Mouse (Mus musculus): Measurements from ENCODE around the gene Kcnj10. TPM values are rescaled to one million over a fixed set of nuclear protein-coding genes. Genes with fewer than 3 reads are reported as not detected.
A peak's percentile ranks its signal among the peaks of the same experiment; 100 is the strongest.

The Kcnj10 gene
- not detected in 3 replicates for total RNA-seq (2017)

GRCm38 (mm10) chr1:172340729-172341321 is at the start of gene Kcnj10:
TSS of gene Kcnj10 (plus strand) at chr1:172341210.
- ATAC-seq (replicated peaks; ENCODE audit: insufficient number of reproducible peaks, low FRiP score, low TSS enrichment, poor library complexity, severe bottlenecking), result peak; percentile 63

DNA sequence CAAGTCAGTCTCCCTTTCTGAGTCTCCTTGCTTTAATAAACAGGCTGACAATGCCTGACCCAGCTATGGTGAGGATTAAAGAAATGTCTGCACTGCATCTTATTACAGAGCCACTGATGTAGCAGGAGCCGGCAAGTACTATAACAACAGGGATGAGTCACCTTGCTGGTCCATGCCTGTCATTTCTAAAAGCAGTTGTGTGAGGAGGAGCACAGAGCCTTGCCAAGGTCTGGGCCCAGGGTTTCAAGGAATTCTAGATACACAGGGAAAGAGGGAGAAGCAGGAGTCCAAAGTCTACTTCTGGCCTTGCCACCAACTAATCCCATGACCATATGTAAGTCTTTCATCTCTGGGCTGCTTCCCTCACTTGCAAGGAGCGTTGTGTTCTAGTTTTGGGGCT is 48.1 kb upstream of the Kcnj10 start:
- no peak for ATAC-seq (replicated peaks; ENCODE audit: insufficient number of reproducible peaks, low FRiP score, low TSS enrichment, poor library complexity, severe bottlenecking)

DNA sequence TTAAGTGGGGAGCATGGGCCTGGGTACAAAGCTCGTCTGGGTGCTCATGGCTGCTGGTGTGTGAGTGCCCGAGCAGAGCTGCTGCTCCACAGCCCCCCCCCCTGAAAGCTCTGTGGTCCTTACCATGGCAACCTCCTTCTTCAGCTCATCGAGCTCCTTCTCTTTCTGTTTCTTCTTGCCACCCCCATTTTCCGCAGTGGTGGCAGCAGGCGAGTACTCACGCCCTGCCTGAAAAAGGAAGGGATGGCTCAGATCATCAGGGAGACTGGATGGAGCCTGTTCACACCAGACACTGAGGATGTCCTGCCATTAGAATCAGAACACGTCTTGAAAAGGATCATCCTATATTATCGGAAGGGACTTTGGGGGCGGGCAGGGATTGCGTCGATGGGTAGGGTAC is 47.6 kb upstream of the Kcnj10 start:
- ATAC-seq (replicated peaks; ENCODE audit: insufficient number of reproducible peaks, low FRiP score, low TSS enrichment, poor library complexity, severe bottlenecking), result no peak

GRCm38 (mm10) chr1:172295751-172296197 is 45.2 kb upstream of the Kcnj10 start:
- no peak for ATAC-seq (replicated peaks; ENCODE audit: insufficient number of reproducible peaks, low FRiP score, low TSS enrichment, poor library complexity, severe bottlenecking)

DNA sequence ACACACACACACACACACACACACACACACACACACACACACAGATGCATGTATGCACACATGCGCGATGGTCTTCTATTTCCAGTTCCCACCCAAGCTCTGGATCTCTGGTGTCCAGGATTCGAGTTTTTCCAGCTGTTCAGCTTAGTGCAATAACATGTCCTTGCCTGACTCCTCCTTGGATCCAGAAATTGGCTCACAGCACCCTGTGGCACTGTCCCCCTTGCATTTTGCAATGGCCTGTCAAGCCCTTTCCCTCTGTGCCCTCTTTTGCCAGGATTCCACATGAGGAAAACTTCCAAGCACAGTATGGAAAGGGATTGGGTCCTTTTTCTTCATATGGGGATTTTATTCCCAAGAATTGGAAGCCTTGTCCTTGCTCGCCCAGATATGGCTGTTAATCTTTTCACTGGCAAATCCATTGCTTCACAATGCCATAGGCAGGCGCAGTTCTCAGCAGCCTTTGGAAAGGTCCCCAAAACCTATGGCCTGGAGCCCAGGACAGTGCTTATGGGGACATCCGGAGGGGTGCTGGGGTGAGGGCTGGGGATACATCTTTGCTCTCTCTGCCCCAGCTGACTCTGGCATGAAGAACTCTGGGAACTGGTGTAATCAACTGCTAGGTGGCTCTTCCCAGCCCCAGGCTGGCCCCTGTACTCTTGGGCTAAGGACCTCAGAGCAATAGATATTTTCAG is 44.0 kb upstream of the Kcnj10 start:
- ATAC-seq (replicated peaks; ENCODE audit: insufficient number of reproducible peaks, low FRiP score, low TSS enrichment, poor library complexity, severe bottlenecking), result no peak

DNA sequence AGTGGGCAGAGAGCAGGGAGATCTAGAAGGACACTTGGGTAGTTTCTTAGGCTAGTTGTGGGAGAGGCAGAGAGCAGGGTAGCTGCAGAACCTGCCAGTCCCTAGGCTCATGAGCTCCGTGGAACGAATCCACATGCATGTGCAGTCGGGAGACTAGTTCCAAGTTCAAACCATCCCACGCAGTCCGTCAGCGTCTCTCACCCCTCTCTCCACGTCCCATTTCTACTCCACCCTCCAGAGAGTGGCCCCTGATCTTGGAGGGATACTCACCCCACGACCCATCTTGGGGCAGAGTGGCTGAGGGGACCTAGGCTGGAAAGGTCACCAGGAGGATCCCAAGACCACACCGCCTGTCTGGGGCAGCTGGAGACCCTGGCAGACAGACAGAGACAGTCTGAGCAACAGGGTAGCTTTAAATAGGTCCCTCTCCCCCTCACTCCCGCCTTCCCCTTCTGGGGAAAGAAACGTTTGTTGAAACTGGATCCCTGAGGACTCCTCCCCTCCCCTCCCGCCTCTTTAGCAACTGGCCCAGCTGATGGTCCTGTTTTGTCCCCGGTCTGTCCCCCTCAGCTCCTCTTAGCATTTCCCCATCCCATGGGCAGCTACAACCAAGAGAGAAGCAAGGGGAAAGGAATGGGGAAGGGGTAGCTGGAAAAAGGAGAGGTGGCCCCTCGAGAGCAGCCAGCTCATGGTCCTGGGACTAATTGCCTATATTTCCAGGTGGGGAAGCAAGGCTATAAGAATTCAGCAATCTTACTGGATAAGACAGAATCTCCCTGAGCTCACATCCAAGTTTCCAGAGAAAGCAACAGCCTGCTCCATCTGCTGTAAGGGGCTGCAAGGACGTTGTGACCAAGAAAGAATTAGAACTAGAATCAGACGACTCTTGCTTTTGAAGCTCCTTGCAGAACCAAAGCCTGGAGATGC is 43.1 kb upstream of the Kcnj10 start, which contains the start of gene Atp1a2:
Atp1a2 (minus strand) TSS at position 454 of the 927 bp plus-strand sequence.
- no peak for ATAC-seq (replicated peaks; ENCODE audit: insufficient number of reproducible peaks, low FRiP score, low TSS enrichment, poor library complexity, severe bottlenecking)

DNA sequence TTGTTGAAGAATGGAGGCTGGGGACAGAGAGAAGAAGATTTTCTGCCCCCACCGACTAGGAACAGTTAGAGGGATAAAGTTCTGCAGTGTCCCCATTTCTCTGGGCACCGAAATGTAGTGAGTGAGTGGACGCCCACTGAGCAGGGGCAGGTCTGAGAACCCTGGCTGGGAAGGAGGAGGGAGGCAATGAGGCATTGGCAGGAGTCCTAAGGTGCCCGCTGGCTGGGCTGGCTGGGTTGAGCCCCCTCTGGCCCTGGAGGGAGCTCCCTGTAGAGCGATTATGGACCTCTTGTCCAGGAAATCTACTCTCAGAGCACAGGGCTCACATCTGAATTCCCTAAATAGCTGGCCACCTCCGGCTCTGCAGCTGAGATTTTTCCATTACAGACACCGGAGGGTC is 41.5 kb upstream of the Kcnj10 start:
- ATAC-seq (replicated peaks; ENCODE audit: insufficient number of reproducible peaks, low FRiP score, low TSS enrichment, poor library complexity, severe bottlenecking), result no peak

DNA sequence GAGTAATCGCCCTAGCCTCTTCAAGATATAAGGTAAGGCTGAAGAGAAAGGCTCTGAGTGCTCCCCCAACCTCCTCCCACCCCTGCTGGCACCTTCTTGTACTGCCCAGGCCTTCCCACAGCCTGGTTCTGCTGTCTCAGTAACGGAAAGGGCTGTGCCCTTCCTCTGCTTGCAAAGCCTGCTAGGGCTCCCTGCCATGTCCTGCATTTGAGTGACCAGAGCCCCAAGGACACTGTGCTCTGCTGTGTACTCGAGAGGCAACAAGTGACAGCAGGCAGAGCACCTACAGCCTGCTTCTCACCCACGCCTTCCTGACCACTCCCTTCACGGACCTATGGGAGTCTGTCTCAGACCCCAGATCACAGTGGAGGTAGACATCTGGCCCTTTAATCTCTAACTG is 40.8 kb upstream of the Kcnj10 start:
- ATAC-seq (replicated peaks; ENCODE audit: insufficient number of reproducible peaks, low FRiP score, low TSS enrichment, poor library complexity, severe bottlenecking), result no peak

GRCm38 (mm10) chr1:172301180-172301579 is 39.8 kb upstream of the Kcnj10 start:
- no peak for ATAC-seq (replicated peaks; ENCODE audit: insufficient number of reproducible peaks, low FRiP score, low TSS enrichment, poor library complexity, severe bottlenecking)

DNA sequence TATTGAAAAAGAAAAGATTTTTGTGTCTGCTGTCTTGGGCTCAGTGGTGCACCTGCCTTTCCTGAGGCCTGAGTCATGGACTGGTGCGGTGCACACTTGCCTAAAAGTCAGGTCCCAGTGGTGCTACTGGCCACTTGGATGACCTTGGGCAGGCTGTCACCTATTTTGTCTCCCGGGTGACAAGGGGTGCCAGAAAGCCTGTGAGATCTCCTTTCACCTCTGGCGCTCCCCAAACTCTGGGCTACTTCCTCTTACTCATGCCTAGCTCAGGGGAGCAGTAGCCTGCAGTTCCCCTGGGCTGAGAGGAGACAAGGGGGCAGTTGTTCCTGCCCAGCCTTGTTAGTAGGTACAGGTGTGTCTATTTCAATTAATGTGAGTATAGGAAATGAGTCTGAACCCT is 38.7 kb upstream of the Kcnj10 start:
- no peak for ATAC-seq (replicated peaks; ENCODE audit: insufficient number of reproducible peaks, low FRiP score, low TSS enrichment, poor library complexity, severe bottlenecking)

- ATAC-seq (replicated peaks; ENCODE audit: insufficient number of reproducible peaks, low FRiP score, low TSS enrichment, poor library complexity, severe bottlenecking), result no peak
Measured at GRCm38 (mm10) chr1:172302851-172303250, 38.2 kb upstream of the Kcnj10 start.

DNA sequence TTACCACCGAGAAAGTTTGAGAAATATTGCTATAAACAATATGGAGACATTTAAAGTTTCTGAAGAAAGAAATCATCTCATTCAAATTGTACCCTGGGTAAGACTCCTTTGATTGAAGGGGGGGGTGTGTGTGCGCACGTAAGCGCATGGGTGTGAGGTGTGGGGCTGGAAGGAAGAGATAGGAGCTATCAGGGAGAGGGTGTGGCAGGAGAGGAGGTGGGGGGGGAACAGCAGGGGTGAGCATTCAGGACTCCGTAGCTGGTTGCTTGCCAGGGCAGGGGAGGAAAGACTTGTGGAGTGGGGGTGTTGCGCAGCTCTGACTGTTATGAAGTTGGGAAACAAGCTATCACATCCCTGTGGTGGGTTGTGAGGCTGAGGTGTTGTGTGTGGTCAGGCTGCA is 36.6 kb upstream of the Kcnj10 start:
- no peak for ATAC-seq (replicated peaks; ENCODE audit: insufficient number of reproducible peaks, low FRiP score, low TSS enrichment, poor library complexity, severe bottlenecking)

DNA sequence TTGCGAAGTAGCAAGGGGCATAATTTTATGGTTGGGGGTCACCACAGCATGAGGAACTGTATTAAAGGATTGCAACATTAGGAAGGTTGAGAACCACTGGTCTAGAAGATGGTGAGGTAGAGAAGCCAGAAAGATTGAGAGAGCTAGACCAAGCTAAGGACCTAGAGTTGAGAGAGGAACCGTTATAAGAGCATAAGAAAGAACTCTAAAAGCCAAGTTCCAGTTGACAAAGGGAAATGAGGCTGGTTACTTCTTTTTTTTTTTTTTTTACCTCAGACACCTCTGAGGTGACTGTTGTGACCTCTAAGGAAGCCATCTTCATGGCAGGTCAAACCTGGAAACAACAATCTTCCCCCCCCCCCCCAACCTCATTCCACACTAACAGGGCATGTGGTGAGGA is 35.9 kb upstream of the Kcnj10 start:
- no peak for ATAC-seq (replicated peaks; ENCODE audit: insufficient number of reproducible peaks, low FRiP score, low TSS enrichment, poor library complexity, severe bottlenecking)

DNA sequence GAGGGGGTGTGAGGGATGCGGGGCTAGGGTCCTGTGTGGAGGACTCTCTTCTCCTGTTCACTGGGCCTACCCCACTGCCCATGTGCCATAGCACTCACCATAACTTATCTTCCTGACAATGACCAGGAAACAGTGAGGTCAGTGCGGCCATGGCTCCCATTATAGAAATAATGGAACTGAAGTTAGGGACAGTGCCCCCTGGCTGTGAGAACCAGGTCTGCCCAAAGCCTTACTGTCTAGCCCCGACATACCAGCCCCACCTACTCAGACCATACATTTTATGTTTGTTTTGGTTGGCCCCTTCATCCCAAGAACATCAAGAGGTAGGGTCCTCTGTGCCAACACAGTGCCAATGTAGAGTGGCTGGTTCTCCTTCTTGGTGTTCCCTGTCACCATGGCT is 35.4 kb upstream of the Kcnj10 start:
- ATAC-seq (replicated peaks; ENCODE audit: insufficient number of reproducible peaks, low FRiP score, low TSS enrichment, poor library complexity, severe bottlenecking), result no peak

DNA sequence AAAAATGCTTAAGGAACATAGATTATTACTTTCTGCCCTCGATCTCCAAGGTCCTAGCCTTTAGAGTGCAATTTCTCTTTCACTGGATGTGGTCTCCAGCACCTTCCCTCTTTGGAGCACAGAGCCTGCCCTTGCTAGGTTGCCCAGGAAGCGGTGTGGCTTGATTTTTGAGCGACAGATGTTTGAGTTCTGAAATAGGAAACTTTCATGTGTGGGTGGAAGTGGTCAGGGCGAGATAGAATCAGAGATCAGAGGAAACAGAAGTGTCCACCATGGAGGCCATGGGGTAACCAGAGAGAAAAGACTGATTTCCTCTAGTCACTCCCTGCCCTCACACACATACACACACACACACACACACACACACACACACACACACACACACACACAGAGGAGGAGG is 34.8 kb upstream of the Kcnj10 start:
- 0 out of 2 replicates have a peak, but pooled peaks have one; percentile 8 for ATAC-seq (replicated peaks; ENCODE audit: insufficient number of reproducible peaks, low FRiP score, low TSS enrichment, poor library complexity, severe bottlenecking)

- ATAC-seq (replicated peaks; ENCODE audit: insufficient number of reproducible peaks, low FRiP score, low TSS enrichment, poor library complexity, severe bottlenecking), result no peak
Measured at GRCm38 (mm10) chr1:172306885-172307284, 34.1 kb upstream of the Kcnj10 start.

DNA sequence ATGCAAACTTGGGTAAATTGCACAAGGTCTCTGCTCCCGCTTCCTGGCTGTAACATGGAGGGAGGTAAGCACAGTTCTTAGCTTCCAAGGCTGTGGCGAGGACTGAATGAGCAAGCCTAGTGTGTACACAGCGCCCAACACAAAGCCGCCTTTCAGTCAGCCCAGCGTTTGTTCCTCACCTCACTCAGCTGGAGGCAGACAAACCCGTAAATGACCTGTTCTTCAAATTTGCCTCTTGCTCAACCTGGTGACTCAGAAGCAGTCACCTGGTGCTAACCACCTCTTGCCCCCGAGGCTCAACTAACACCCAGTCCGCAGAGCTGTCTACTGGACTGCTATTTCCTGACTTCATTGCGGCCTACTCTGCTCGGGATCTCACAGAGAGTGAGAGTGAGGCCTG is 33.1 kb upstream of the Kcnj10 start:
- no peak for ATAC-seq (replicated peaks; ENCODE audit: insufficient number of reproducible peaks, low FRiP score, low TSS enrichment, poor library complexity, severe bottlenecking)

DNA sequence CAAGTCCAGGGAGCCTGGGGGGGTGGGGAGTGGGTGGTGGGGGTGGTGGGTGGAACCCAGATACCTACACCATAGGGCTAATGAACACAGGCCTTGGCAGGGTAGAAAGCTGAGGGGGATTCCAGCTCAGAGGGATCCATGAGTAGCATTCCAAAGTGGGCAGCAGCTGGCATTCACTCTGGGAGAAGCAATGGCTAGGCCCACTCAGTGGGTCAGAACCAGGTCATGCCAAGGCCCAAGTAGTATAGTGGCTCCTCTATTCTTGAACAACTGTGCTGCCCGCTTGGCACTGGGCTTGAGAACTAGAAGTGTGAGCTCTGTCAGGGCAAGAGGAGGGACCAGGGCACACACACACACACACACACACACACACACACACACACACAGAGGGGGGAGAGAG is 32.6 kb upstream of the Kcnj10 start:
- ATAC-seq (replicated peaks; ENCODE audit: insufficient number of reproducible peaks, low FRiP score, low TSS enrichment, poor library complexity, severe bottlenecking), result no peak

DNA sequence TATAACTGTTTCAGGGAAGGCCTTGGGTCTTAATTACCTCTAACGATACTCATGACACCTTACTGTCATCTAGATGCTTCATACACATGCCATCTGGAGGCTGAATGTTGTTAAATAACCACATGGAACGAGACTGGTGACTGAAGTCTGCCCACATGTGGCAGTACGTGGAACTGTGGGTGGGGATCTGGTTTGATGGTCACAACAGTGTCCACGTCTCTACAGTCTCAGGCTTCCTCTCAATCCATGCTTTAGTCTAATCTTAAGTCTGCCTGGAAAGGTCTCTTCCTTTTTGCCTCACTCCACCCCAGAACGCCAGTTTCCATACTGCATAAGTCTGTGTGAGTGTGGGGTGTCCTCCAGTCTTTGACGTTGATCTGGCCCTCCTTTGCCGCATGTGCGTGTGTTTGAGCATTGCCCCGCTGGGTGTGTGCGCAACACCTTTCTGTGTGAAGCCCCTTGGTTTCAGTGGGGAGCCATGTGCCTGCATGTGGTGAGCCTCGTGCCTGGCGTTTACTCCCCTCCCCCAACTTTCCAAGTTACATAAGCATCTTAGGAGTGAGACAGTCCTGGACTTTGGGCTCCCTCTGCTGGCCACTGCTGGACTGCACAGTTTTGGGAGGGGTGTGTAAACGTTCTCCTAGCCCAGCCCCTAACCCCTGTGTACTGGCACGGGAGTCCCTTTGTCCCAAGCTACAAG is 31.2 kb upstream of the Kcnj10 start:
- ATAC-seq (replicated peaks; ENCODE audit: insufficient number of reproducible peaks, low FRiP score, low TSS enrichment, poor library complexity, severe bottlenecking), result peak; percentile 51
